Mouse (Mus musculus) hindbrain, embryonic 13.5 days (tissue): Measurements from ENCODE around the gene Fam69a. TPM values are rescaled to one million over a fixed set of nuclear protein-coding genes. Genes with fewer than 3 reads are reported as not detected.

Source experiments
- ATAC-seq: fragments of 200-750 bp; cut with Nextera tagmentation; 2 replicates; pipeline ENCODE4 v1.8.0; 2017; ENCODE audit warnings: moderate TSS enrichment; ENCODE audit not compliant: low FRiP score
- H3K27ac ChIP-seq: fragments of 300-500 bp; sonication (generic); 2 replicates; pipeline ENCODE4 v1.5.1; 2015; ENCODE audit warnings: inconsistent platforms, mild to moderate bottlenecking, moderate library complexity
- H3K27me3 ChIP-seq: fragments of 300-500 bp; sonication (generic); 2 replicates; pipeline ENCODE4 v1.6.1; 2015; ENCODE audit warnings: mild to moderate bottlenecking, inconsistent platforms
- H3K36me3 ChIP-seq: fragments of 300-500 bp; sonication (generic); 2 replicates; pipeline ENCODE4 v1.6.1; 2015; ENCODE audit warnings: mild to moderate bottlenecking, inconsistent platforms
- H3K4me1 ChIP-seq: fragments of 300-500 bp; sonication (generic); replicated peaks from 2 replicates; pipeline ENCODE4 v1.6.1; 2015; ENCODE audit warnings: inconsistent platforms
- H3K4me2 ChIP-seq: fragments of 300-500 bp; sonication (generic); 2 replicates; pipeline ENCODE4 v1.6.1; 2015; ENCODE audit warnings: inconsistent platforms, mild to moderate bottlenecking, moderate library complexity
- H3K4me3 ChIP-seq: fragments of 300-500 bp; sonication (generic); 2 replicates; pipeline ENCODE4 v1.5.1; 2015; ENCODE audit warnings: mild to moderate bottlenecking, inconsistent platforms
- H3K9ac ChIP-seq: fragments of 300-500 bp; sonication (generic); 2 replicates; pipeline ENCODE4 v1.6.1; 2015; ENCODE audit warnings: mild to moderate bottlenecking, inconsistent platforms
- H3K9me3 ChIP-seq: fragments of 300-500 bp; sonication (generic); 2 replicates; pipeline ENCODE4 v1.6.1; 2016; ENCODE audit warnings: inconsistent platforms
- WGBS: fragments of 180-500 bp; shearing (Covaris S2); methylation state at CpG from one replicate; pipeline ENCODE4 v1.1.7; 2015; 5-methylcytosine and 5-hydroxymethylcytosine counted together
- polyA plus RNA-seq: library from polyadenylated mRNA; unstranded; fragments of >200 nt; fragmentation: Nextera tagmentation; extraction: Ambion mirVana; gene quantifications from 2 replicates; pipeline ENCODE4 v1.2.1, GENCODE M21; 2015

Gene Fam69a
- polyA plus RNA-seq, 1 experiment from 2014 or later, result 44.6 TPM

DNA sequence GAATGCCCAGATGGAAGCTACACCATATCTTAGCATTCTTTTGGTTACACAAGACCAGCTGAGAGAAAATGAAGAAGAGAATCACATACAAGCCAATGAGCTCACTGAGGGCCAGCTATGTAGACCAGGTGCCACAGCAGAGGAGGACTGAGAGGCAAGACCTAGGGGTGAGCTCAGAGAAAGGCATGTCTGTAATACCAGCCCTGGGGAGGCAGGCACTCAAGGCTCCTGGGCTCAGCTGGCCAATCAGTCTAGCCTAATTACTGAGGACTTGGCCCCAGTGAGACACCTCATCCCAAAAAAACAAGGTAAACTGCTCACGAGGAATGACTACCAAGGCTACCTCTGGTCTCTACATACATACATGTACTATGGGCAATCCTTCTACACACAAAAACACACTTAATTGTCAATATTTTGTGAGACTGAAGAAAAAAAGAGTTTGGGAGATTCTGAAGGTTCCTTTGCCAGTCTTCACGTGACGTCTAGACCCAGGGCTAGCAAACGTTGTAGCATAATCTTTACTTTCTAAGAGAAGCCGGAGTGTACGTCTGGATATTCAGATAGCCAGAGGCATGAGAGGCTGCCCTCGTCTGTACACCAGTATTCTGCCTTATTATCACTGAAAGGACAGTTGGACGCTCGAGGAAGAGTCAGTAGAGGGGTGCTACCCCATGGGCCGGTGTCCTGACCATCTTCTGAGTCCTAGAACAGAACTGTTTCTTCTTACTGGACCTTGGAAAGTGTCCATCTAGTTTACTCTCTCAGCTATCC, 51.9 kb downstream of the Fam69a start:
- H3K4me3 ChIP-seq, result no peak overlapping the region
- no peaks in the 10 kb centered on the region for H3K9me3 ChIP-seq
- no peaks in the 10 kb centered on the region for H3K36me3 ChIP-seq
- no peak overlapping the region for H3K9ac ChIP-seq
- no peak for ATAC-seq
- 93% methylated on average over 10 of the region's 10 CpGs for WGBS
- no peak overlapping the region for H3K4me2 ChIP-seq
- H3K4me1 ChIP-seq, result peaks cover 10% of the 10 kb centered on the region
- no peak overlapping the region for H3K27ac ChIP-seq
- no peaks in the 10 kb centered on the region for H3K27me3 ChIP-seq

DNA sequence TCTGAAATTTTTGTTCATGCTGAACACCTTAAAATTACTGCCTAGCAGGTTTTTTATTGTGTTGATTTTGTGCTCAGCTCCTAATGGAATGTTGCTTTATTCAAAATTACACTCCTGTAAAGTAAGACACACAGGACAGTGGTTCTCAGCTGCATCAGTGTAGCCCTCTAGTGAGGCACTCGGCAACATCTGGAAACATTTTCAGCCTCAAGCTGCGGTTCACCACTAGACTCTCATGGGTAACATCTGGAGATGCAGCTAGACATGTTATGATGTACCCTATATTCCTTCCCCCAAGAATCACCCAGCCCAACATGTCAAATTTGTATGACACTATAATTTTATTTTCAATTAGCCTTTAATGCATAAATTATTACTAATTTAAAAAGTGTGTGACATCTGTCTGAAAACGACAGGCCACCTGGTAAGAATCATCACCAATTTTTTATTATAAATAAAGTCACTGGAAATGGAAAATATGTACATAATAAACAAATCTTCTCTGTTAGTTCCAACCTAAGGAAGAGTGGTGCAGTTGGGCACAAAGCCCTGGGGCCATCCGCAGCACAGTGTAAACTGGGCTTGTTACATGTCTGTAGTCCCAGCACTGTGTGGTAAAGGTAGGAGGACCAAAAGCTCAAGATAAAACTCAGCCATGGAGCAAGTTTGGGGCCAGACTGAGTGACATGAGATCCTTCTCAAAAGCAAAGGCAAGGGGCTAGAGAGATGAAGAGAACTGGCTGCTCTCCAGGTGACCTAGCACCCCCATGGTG, 53.5 kb downstream of the Fam69a start:
- no peak overlapping the region for H3K27ac ChIP-seq
- no peak for ATAC-seq
- WGBS, result 74% methylated on average over 4 of the region's 4 CpGs
- no peak overlapping the region for H3K4me3 ChIP-seq
- no peaks in the 10 kb centered on the region for H3K27me3 ChIP-seq
- no peaks in the 10 kb centered on the region for H3K9me3 ChIP-seq
- peaks cover 10% of the 10 kb centered on the region for H3K4me1 ChIP-seq
- no peak overlapping the region for H3K9ac ChIP-seq
- no peak overlapping the region for H3K4me2 ChIP-seq
- no peaks in the 10 kb centered on the region for H3K36me3 ChIP-seq

DNA sequence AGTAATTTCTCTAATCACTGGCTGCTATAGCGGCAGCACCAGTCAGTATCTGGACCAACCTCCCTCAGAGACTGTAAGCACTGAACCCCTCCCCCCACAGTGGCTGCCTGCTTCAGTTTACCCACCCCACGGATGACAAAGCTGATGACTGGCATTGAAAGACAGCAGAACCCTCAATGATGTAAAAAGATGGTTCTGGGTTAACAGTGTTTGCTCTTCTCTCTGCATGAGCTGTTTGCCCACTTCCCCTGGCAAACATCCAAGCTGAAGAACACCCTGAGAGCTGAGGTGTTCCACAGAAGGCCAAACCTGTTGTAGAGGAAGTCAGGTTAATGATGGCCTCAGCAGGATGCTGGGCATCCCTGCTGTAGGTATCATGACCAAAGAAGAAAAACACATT, 54.3 kb downstream of the Fam69a start:
- H3K4me2 ChIP-seq, result no peak overlapping the region
- H3K27me3 ChIP-seq, result no peaks in the 10 kb centered on the region
- no peaks in the 10 kb centered on the region for H3K36me3 ChIP-seq
- ATAC-seq, result no peak
- no peak overlapping the region for H3K27ac ChIP-seq
- H3K9me3 ChIP-seq, result no peaks in the 10 kb centered on the region
- H3K9ac ChIP-seq, result no peak overlapping the region
- H3K4me3 ChIP-seq, result no peak overlapping the region
- peaks cover 10% of the 10 kb centered on the region for H3K4me1 ChIP-seq
- WGBS, result 58% methylated on average over 2 of the region's 2 CpGs

DNA sequence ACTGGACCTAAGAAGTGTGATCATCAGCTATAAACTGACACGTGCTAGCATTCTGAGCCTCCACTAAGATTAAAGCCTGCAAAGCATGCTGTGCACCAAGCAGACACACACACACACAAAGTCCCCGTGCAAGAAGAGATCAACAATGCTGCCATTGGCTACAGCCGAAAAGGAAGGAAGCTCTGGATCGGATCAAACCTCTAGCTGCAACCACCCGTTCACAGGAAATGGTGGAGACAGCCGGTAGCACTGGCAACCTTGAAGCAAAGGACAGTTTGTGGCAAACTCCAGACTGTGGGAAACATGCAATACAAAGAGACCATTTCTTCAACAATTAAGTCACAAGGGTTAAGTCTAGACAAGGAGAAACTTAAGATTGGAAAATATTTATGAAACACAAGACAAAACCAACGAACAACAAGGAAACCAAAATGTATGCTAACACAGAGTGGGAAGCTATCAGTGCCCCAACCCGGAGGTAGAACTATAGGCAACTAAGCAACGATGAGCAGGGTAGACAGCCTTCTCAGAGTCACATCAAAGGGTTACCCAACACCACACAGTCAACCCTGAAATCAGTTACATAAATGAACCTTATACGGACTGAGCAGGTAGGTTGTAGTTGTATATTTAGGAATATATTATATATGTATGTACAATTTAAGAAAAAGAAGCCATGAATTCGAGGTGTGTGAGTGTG, 60.2 kb downstream of the Fam69a start:
- no peak overlapping the region for H3K4me3 ChIP-seq
- H3K27me3 ChIP-seq, result no peaks in the 10 kb centered on the region
- no peak overlapping the region for H3K9ac ChIP-seq
- H3K27ac ChIP-seq, result no peak overlapping the region
- H3K4me1 ChIP-seq, result no peaks in the 10 kb centered on the region
- no peak overlapping the region for H3K4me2 ChIP-seq
- H3K36me3 ChIP-seq, result no peaks in the 10 kb centered on the region
- ATAC-seq, result no peak
- H3K9me3 ChIP-seq, result no peaks in the 10 kb centered on the region
- 89% methylated on average over 11 of the region's 11 CpGs for WGBS

DNA sequence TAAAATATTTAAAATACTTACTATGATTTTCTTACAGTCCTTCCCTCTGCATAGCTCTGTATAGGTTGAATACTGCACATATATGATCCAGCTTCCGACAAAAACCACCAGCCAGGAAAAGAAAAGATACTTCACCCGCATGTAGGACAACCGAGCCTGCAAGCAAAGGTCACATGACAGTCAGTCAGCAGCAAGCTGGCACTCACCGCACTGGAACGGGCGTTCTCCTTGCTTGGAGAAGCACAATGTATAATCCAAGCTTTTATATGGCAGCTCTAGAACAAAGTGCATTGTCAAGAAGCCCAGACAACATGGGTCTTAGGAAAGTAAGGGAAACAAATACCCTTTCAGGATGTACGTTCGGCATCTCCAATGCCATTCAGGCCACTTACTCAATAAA, 62.3 kb downstream of the Fam69a start:
- no peaks in the 10 kb centered on the region for H3K4me1 ChIP-seq
- H3K27me3 ChIP-seq, result no peaks in the 10 kb centered on the region
- 73% methylated on average over 8 of the region's 8 CpGs for WGBS
- H3K4me3 ChIP-seq, result no peak overlapping the region
- ATAC-seq, result no peak
- H3K27ac ChIP-seq, result no peak overlapping the region
- no peak overlapping the region for H3K9ac ChIP-seq
- H3K4me2 ChIP-seq, result no peak overlapping the region
- H3K9me3 ChIP-seq, result no peaks in the 10 kb centered on the region
- no peaks in the 10 kb centered on the region for H3K36me3 ChIP-seq

DNA sequence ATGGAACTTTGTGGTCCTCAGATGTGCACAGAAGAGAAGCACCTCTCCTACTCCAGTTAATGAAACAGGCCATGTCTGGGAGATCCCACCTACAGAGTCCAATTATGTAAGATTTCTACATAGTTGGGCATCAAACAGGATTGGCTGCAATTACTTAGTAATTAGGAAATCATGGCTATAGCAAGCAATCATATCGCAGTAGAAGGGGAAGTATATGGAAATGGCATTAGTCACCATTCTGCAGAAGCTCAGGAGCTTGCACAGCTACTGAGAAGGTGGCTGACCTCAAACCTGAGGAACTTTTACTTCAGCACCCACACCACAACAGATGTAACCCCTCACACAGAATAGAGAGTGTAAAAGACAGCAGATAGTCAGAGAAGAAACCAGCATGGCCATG, 64.0 kb downstream of the Fam69a start:
- no peaks in the 10 kb centered on the region for H3K36me3 ChIP-seq
- H3K4me1 ChIP-seq, result no peaks in the 10 kb centered on the region
- no peak overlapping the region for H3K27ac ChIP-seq
- H3K9me3 ChIP-seq, result no peaks in the 10 kb centered on the region
- no peaks in the 10 kb centered on the region for H3K27me3 ChIP-seq
- H3K4me2 ChIP-seq, result no peak overlapping the region
- 91% methylated on average over 1 of the region's 1 CpGs for WGBS
- H3K9ac ChIP-seq, result no peak overlapping the region
- no peak overlapping the region for H3K4me3 ChIP-seq
- ATAC-seq, result no peak

DNA sequence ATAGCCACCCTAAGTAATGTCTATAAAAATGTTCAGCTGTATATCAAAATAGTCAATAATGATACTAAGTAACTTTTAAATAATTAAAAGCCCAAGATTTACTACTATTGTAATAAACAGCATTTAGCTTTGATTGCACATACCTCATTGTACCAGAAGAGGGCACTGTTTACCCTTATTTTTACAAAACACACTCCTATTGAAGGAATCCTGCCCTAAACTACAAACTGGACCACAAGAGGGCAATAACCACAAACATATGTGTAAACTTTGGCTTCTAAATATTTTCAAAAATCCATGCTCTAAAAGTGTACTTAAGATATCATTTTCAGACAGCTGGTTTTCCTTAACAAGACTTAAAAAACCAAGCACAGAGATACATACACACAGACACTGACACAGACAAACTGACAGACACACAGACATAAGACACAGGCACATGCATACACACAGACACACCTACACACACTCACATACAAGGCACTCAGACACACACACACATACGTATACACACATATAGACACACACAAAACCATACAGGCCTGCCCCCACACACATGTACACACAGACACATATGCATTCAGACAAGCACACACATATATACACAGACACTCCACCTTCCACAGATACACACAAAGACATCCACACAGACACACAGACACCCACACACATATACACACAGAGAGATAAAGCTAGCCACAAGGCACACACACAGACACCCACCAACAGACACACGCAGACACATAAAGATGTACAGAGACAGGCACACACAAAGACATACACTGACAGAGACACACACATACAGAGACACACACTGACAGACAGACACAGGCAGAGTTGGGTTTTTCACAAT, 65.3 kb downstream of the Fam69a start:
- Histone ChIP-seq H3K4me1 (no peaks in the 10 kb centered on the region), H3K4me3 (no peak overlapping the region), H3K4me2 (no peak overlapping the region), H3K9me3 (no peaks in the 10 kb centered on the region), H3K36me3 (no peaks in the 10 kb centered on the region), H3K27me3 (no peaks in the 10 kb centered on the region), H3K27ac (no peak overlapping the region), H3K9ac (no peak overlapping the region)
- peak; percentile 63; the same call in 1 of the 2 replicates for ATAC-seq
- WGBS, result 78% methylated on average over 2 of the region's 2 CpGs

DNA sequence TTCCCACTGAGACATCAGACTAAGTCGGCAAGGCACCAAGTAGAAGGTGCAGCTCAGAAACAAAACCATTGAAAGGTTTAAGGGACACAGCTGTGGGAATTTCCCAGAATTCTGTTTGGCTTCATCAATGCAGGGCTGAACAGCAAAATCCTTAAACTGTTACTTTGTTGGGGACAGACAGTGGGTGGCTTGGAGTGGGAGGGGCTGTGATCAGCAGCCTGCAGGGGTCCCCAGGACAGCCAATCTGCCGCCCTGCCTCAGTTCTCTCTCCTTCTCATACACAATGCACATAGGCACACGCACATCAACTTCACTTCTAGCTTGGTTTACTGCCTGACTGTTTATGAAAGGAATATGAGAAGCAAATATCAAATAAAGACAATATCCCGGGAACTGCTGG, 71.6 kb downstream of the Fam69a start:
- Histone ChIP-seq H3K4me3 (no peak overlapping the region), H3K36me3 (peaks cover 14% of the 10 kb centered on the region), H3K27me3 (no peaks in the 10 kb centered on the region), H3K9me3 (no peaks in the 10 kb centered on the region), H3K4me2 (no peak overlapping the region), H3K27ac (no peak overlapping the region), H3K4me1 (no peaks in the 10 kb centered on the region), H3K9ac (0 out of 2 replicates have a peak overlapping the region, but pooled peaks have one; percentile 13)
- no peak for ATAC-seq
- 41% methylated on average over 4 of the region's 4 CpGs for WGBS

DNA sequence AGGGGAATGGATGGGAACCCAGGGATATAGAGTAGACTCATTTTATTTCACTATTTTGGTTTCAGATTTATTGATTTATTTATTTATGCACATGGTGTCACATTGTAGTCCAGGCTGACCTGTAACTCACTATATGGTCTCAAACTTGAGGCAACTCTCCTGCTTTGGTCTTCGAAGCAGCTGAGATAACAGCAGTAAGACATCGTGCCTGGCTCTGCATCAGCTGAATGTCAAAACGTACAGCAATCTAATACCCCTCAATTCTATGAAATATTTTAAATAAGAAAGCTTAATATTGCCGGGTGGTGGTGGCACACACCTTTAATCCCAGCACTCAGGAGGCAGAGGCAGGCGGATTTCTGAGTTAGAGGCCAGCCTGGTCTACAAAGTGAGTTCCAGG, 75.9 kb downstream of the Fam69a start:
- Histone ChIP-seq H3K9ac (no peak overlapping the region), H3K27me3 (no peaks in the 10 kb centered on the region), H3K4me1 (no peaks in the 10 kb centered on the region), H3K4me2 (no peak overlapping the region), H3K36me3 (peaks cover 56% of the 10 kb centered on the region), H3K27ac (no peak overlapping the region), H3K9me3 (no peaks in the 10 kb centered on the region), H3K4me3 (no peak overlapping the region)
- no peak for ATAC-seq
- WGBS, result 93% methylated on average over 5 of the region's 5 CpGs

DNA sequence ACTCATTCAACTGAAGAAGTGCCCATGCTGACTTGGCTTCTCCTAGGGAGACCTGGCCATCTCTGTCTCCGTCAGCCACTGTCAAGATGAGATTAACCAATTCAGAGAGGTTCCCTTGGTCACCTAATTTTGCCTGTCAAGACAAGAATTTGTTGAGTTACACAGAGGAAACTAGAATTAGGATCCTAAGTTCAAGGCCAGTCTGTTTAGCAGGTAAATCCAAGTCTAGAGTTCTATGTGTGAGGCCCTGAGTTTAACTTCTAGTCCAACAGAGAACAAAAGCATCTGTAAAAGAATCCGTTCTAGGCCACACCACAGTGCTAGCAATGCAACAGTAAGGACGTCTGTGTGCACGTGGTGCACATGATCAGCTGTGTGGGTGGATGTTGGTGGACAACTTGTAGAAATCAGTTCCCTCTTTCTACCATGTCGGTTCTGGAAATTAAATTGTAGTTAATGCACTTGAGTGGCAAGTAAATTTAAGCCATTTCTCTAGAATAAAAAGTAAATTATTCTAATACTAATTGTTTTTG, 76.7 kb downstream of the Fam69a start:
- H3K4me2 ChIP-seq, result no peak overlapping the region
- 70% methylated on average over 5 of the region's 5 CpGs for WGBS
- no peak overlapping the region for H3K4me3 ChIP-seq
- no peak overlapping the region for H3K27ac ChIP-seq
- H3K36me3 ChIP-seq, result peaks cover 64% of the 10 kb centered on the region
- no peak for ATAC-seq
- no peak overlapping the region for H3K9ac ChIP-seq
- no peaks in the 10 kb centered on the region for H3K4me1 ChIP-seq
- no peaks in the 10 kb centered on the region for H3K27me3 ChIP-seq
- no peaks in the 10 kb centered on the region for H3K9me3 ChIP-seq

DNA sequence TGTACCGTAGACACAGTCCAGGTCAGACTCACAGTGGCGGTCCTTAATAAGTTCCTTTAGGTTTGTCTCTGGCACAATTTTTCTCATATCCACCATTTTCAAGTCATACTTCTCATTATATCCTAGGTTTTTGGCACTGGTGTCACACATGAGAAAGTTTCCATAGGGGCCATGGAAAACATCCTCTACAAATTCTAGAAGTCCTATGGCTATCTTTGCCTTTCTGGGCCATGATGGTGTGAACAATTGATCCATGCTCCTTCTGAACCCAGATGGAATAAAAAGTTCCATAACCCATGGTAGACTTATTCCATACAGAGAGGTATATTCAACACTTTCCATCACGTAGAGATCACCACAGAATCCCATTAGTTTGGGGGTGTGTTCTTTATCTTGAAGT, 77.2 kb downstream of the Fam69a start:
- Histone ChIP-seq H3K4me2 (no peak overlapping the region), H3K27me3 (no peaks in the 10 kb centered on the region), H3K36me3 (peaks cover 69% of the 10 kb centered on the region), H3K4me3 (no peak overlapping the region), H3K27ac (no peak overlapping the region), H3K4me1 (no peaks in the 10 kb centered on the region), H3K9ac (no peak overlapping the region), H3K9me3 (no peaks in the 10 kb centered on the region)
- no peak for ATAC-seq
- 89% methylated on average over 3 of the region's 3 CpGs for whole genome bisulfite sequencing
